Mouse (Mus musculus) cerebellum, adult 2 months (tissue): Measurements from ENCODE around the gene Galnt7. TPM values are rescaled to one million over a fixed set of nuclear protein-coding genes. Genes with fewer than 3 reads are reported as not detected.

ENCODE experiments used
- DNase-seq, 2 experiments: peaks; one replicate each; pipeline ENCODE4 v3.0.0; 2021
- H3K27ac ChIP-seq: fragments of 200-500 bp; 2 replicates; pipeline ENCODE4 v1.5.1; 2012; ENCODE audit warnings: low read length, control low read depth, inconsistent platforms; ENCODE audit not compliant: insufficient read depth
- H3K27me3 ChIP-seq: fragments of 200-500 bp; 2 replicates; pipeline ENCODE4 v1.6.1; 2012; ENCODE audit warnings: inconsistent platforms, mild to moderate bottlenecking, low read length, moderate library complexity; ENCODE audit not compliant: control insufficient read depth, insufficient read depth
- H3K4me1 ChIP-seq: fragments of 200-500 bp; 2 replicates; pipeline ENCODE4 v1.6.1; 2011; ENCODE audit warnings: low read length; ENCODE audit not compliant: control insufficient read depth, insufficient read depth
- H3K4me3 ChIP-seq: fragments of 200-500 bp; replicated peaks from 2 replicates; pipeline ENCODE3; 2011; ENCODE audit warnings: mild to moderate bottlenecking, low read depth, low read length, control low read depth; ENCODE audit not compliant: insufficient read depth
- CTCF ChIP-seq: fragments of 200-500 bp; IDR thresholded peaks from 2 replicates; pipeline ENCODE4 v1.5.1; 2011; ENCODE audit warnings: low read depth, mild to moderate bottlenecking, control low read depth, low read length, moderate library complexity, borderline replicate concordance; ENCODE audit not compliant: insufficient read depth
- POLR2A ChIP-seq: fragments of 200-500 bp; IDR thresholded peaks from 2 replicates; pipeline ENCODE4 v1.6.1; 2011; ENCODE audit warnings: low read length, control low read depth, borderline replicate concordance; ENCODE audit not compliant: insufficient read depth
- WGBS: fragments of 180-500 bp; shearing (Covaris S2); methylation state at CpG from one replicate; pipeline ENCODE4 v1.1.7; 2018; 5-methylcytosine and 5-hydroxymethylcytosine counted together
- polyA plus RNA-seq: library from polyadenylated mRNA; depleted of rRNA; stranded (reverse); fragments of >200 nt; gene quantifications from 2 replicates; pipeline ENCODE4 v1.2.3, GENCODE M21; 2012

Galnt7 gene
- polyA plus RNA-seq, 1 experiment: 20.9 TPM

DNA sequence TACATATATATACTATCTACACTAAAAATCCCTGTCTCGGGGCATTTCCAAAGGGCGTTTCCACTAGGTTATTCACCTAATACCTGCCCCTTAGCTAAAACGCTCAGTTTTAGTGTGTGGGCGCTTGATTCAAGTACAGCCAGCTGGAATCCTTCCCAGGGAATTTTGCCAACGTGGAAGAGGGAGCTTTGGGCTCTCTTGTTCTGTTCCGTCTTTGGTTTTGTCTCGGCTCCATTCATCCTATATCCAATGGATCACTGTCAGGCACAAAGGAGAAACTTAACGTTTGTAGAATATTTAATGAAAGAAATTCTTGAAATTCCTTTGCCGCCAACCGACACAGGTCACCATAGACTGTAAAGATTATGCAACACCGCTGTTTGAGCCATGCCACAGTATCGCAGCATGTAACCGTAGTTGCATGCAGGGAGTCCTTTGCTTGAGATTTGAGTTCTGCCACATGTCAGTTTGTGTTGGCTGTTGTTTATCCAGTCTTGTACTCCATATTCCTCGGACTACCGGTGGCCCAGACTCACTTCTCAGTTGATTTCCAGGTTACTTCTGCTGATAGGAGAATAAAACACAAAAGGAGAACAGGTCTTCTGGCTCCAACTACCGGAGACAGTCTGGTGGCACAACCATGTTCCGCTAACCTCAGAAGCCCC, 153.9 kb downstream of the Galnt7 start:
- Histone ChIP-seq H3K4me1 (no peaks in the 10 kb centered on the region), H3K27me3 (no peaks in the 10 kb centered on the region), H3K4me3 (peak overlapping the region; percentile 67), H3K27ac (peak overlapping the region; percentile 75)
- peak; percentile 82 to 83 for DNase-seq
- 5% methylated on average over 17 of the region's 17 CpGs for WGBS
- TF ChIP-seq POLR2A (no peak), CTCF (0 out of 2 replicates have a peak, but pooled peaks have one; percentile 1)

DNA sequence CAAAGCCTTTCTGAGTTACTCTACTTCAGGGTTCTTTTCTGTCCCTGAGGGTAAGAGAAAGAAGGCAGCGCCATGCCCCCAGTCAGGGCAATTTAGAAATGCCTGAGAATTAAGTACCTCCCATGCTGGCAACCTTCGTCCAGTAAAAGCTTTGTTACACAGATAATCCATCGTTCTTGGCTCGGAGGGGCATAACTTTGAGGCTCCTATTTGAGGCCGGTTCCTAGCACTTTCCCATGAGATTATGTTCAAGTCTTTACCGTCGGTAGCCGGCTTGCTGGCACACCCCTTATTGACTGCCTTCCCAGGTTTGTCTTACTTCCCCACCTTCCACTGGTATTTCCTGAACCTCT, 154.4 kb downstream of the Galnt7 start:
- Histone ChIP-seq H3K4me1 (no peaks in the 10 kb centered on the region), H3K27me3 (no peaks in the 10 kb centered on the region), H3K27ac (0 out of 2 replicates have a peak overlapping the region, but pooled peaks have one; percentile 37), H3K4me3 (peak overlapping the region; percentile 67)
- WGBS: 13% methylated on average over 8 of the region's 8 CpGs
- DNase-seq: no peak
- TF ChIP-seq POLR2A (no peak), CTCF (no peak)

DNA sequence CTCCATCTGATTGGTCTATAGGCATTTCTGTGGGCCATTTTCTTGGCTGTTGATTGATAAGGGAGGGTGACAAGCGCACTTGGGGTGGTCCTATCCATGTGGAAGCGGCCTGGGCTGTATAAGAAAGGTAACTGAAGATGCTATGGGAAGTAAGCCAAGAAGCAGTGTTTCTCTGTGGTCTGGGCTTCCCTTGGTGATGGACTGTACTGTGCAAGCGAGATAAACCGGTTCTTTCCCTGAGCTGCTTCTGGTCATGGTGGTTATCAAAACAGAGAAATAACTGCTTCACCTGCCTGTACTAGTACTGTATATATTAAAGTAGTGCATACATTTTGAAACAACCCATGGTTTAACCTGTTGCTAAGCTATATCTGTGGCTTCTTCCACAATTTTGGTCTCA, 161.0 kb downstream of the Galnt7 start:
- H3K27me3 ChIP-seq: no peaks in the 10 kb centered on the region
- TF ChIP-seq CTCF (no peak), POLR2A (no peak)
- H3K4me3 ChIP-seq: no peak overlapping the region
- H3K4me1 ChIP-seq: no peaks in the 10 kb centered on the region
- H3K27ac ChIP-seq: no peak overlapping the region
- DNase-seq: no peak
- WGBS: 93% methylated on average over 4 of the region's 4 CpGs

DNA sequence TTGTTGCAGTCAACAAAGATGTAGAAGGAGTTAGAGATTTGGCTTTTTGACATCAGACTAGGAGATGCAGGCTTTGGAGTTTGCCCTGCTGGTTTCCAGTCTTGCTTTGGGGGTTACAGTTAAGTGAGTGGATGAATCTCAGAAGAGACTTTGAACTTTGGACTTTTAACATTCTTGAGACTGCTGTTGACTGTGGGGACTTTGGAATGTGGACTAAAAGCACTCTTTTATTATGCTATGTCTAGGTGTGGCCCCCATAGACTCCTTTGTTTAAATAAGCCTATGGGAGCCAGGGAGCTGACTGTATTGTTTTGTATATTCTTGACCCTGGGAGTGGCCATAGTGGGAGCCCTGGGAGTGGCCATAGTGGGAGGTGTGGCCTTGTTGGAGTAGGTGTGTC, 162.9 kb downstream of the Galnt7 start:
- Histone ChIP-seq H3K4me3 (no peak overlapping the region), H3K27ac (no peak overlapping the region), H3K27me3 (no peaks in the 10 kb centered on the region), H3K4me1 (peaks cover 4% of the 10 kb centered on the region; the same call in 1 of the 2 replicates)
- TF ChIP-seq CTCF (no peak), POLR2A (no peak)
- DNase-seq: no peak

DNA sequence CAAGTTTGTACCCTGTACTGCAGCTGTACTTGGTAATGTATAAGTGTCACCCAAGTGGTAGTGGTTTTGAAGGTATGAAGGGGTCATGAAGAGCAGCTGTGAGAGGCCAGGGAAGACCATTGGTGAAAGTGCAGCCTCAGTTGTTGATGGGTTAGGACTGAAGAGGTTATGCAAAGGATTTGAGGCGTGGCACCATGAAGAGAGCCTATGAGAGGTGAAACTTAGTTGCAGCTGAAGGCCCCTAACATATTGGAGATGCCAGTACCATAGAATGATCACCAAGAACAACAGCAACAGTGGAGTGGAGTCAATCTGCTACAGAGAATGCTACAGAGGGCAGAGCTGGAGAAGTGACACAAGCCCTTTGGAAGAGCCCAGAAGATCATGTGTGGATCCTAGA, 163.5 kb downstream of the Galnt7 start:
- no peak for DNase-seq
- no peak for TF ChIP-seq POLR2A
- Histone ChIP-seq H3K4me1 (peaks cover 4% of the 10 kb centered on the region; the same call in 1 of the 2 replicates), H3K27ac (no peak overlapping the region), H3K27me3 (no peaks in the 10 kb centered on the region), H3K4me3 (no peak overlapping the region)
- 98% methylated on average over 1 of the region's 1 CpGs for WGBS

DNA sequence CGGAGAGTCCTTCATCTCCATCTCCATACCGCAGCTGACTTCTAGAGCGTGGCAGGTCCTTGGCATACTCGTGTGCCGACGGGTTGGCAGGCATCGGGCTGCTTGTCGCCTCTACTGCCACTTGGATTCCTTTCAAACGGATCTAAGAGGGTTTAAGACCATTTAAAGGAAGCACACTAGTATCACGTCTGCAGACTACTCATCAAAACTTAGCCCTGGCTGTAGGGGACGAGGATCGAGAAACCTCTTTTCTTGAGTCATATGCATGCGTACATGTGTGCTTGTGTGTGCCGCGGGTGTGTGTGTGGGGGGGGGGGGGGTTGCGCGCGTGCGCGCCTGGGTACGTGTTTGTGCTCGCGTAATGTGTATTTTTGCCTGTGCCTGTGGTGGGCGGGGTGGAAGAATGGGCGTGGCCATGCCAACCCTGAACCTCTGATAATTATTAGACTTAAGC, 164.5 kb downstream of the Galnt7 start:
- under 1% methylated on average over 25 of the region's 25 CpGs for WGBS
- H3K4me3 ChIP-seq: peak overlapping the region; percentile 84
- peaks cover 4% of the 10 kb centered on the region; the same call in 1 of the 2 replicates for H3K4me1 ChIP-seq
- no peaks in the 10 kb centered on the region for H3K27me3 ChIP-seq
- H3K27ac ChIP-seq: peak overlapping the region; percentile 70
- DNase-seq: peak; percentile 70 to 72
- TF ChIP-seq CTCF (no peak), POLR2A (no peak)

DNA sequence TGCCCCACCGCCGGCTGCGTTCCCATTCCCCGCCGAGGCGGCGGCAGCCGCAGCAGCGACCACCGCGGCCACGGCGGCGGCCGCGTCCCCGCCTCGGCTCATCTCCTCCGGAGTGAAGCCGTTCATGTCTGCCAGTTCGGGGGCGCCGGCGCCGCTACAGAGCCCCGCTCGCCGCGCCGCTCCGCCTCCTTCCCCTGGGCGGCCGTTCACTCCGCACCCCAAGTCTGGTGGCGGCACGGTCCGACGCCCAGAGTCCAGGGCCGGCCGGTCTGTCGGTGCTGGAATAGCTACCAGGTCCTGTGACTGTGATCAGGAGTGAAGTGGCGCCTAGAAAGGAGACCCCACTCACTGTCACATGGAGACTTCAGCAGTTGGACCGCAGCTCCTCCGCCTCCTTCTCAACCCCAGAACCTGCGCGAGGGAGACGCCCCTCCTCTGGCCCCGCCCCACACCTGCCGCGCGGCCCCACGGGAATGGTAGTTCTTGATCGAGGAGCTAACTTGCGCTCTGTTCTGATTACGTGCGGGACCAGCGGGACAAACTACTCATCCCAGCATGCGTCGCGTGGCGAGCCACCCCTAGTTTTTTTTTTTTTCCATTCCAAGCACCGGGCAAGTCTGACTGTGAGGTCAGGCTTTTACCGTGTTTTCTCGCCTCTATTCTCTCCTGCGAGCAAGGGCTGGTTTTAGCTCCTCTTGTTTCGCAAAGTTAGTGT, 165.2 kb downstream of the Galnt7 start, which contains the start of gene Sap30:
Gene Sap30 (minus strand): TSS at position 420 of the 715 bp plus-strand sequence.
- TF ChIP-seq POLR2A: peak; percentile 75; the same call in 1 of the 2 replicates
- TF ChIP-seq CTCF: no peak
- peak; percentile 98 for DNase-seq
- peak within 1 kb of the TSS; percentile 84 for H3K4me3 ChIP-seq
- peaks cover 4% of the 10 kb centered on the region; the same call in 1 of the 2 replicates for H3K4me1 ChIP-seq
- H3K27me3 ChIP-seq: no peaks in the 10 kb centered on the region
- WGBS: 1% methylated on average over 66 of the region's 66 CpGs
- H3K27ac ChIP-seq: peak within 1 kb of the TSS; percentile 70
